Mouse (Mus musculus): ENCODE data around the gene Irs1.

Irs1 gene

GRCm38 (mm10) chr1:82291151-82291797 is at the start of gene Irs1:
Gene Irs1 (minus strand): TSS chr1:82291416.
- no peak for DNase-seq (ENCODE audit: low read depth)

- no peak for DNase-seq (ENCODE audit: low read depth)
Observed at GRCm38 (mm10) chr1:82334506-82334905, 43.3 kb upstream of the Irs1 start.

GRCm38 (mm10) chr1:82329954-82330247 is 38.7 kb upstream of the Irs1 start:
- DNase-seq (ENCODE audit: low read depth) = no peak

GRCm38 (mm10) chr1:82329237-82329953 is 38.2 kb upstream of the Irs1 start:
- DNase-seq (ENCODE audit: low read depth) = no peak

GRCm38 (mm10) chr1:82328033-82328775 is 37.0 kb upstream of the Irs1 start:
- DNase-seq (ENCODE audit: low read depth) = no peak

GRCm38 (mm10) chr1:82326120-82326519 is 34.9 kb upstream of the Irs1 start:
- no peak for DNase-seq (ENCODE audit: low read depth)

GRCm38 (mm10) chr1:82324131-82324785 is 33.0 kb upstream of the Irs1 start:
- DNase-seq (ENCODE audit: low read depth) = no peak

- no peak for DNase-seq (ENCODE audit: low read depth)
Observed at GRCm38 (mm10) chr1:82321441-82321840, 30.2 kb upstream of the Irs1 start.

- DNase-seq (ENCODE audit: low read depth) = no peak
Observed at GRCm38 (mm10) chr1:82320864-82321263, 29.6 kb upstream of the Irs1 start.

GRCm38 (mm10) chr1:82320456-82320855 is 29.2 kb upstream of the Irs1 start:
- DNase-seq (ENCODE audit: low read depth) = no peak

- DNase-seq (ENCODE audit: low read depth) = peak; percentile 28
Observed at GRCm38 (mm10) chr1:82316746-82317126, 25.5 kb upstream of the Irs1 start.

GRCm38 (mm10) chr1:82316111-82316745 is 25.0 kb upstream of the Irs1 start, which contains the start of gene Rhbdd1:
Gene Rhbdd1 (plus strand): TSS chr1:82316452.
- peak; percentile 90 for DNase-seq (ENCODE audit: low read depth)

- no peak for DNase-seq (ENCODE audit: low read depth)
Observed at GRCm38 (mm10) chr1:82304483-82304882, 13.3 kb upstream of the Irs1 start.

- no peak for DNase-seq (ENCODE audit: low read depth)
Observed at GRCm38 (mm10) chr1:82298586-82298985, 7.4 kb upstream of the Irs1 start.

- peak; percentile 41 for DNase-seq (ENCODE audit: low read depth)
Observed at GRCm38 (mm10) chr1:82294102-82294501, 2.9 kb upstream of the Irs1 start.

- no peak for DNase-seq (ENCODE audit: low read depth)
Observed at GRCm38 (mm10) chr1:82292771-82293170, 1.6 kb upstream of the Irs1 start.

GRCm38 (mm10) chr1:82291930-82292712 is 905 bp upstream of the Irs1 start:
- no peak for DNase-seq (ENCODE audit: low read depth)

GRCm38 (mm10) chr1:82290723-82291150 is 479 bp downstream of the Irs1 start:
- no peak for DNase-seq (ENCODE audit: low read depth)

GRCm38 (mm10) chr1:82289990-82290681 is 1.1 kb downstream of the Irs1 start:
- DNase-seq (ENCODE audit: low read depth) = no peak

- DNase-seq (ENCODE audit: low read depth) = no peak
Observed at GRCm38 (mm10) chr1:82289116-82289989, 1.9 kb downstream of the Irs1 start.

Measured in c-Kit-positive CD71-negative TER-119-negative erythroid progenitor cells, embryonic 14.5 days (primary cell).